Mouse (Mus musculus) fat pad, adult 2 months (tissue): ENCODE data around the gene Serpinb1a.
"Not testable (repeated sequence)": the region's sequence is repeated elsewhere in the genome, so short reads cannot be mapped to it uniquely, and the experiment has no call there.

Experiments used
- DNase-seq: peaks from one replicate; pipeline ENCODE4 v3.0.0-alpha.2; 2011; ENCODE audit warnings: low read depth, low spot score; ENCODE audit errors: extremely low read depth

Gene Serpinb1a

GRCm38 (mm10) chr13:32850668-32851404, at the start of gene Serpinb1a:
Gene Serpinb1a, minus strand, starts transcription at chr13:32851185.
- no peak for DNase-seq

DNA sequence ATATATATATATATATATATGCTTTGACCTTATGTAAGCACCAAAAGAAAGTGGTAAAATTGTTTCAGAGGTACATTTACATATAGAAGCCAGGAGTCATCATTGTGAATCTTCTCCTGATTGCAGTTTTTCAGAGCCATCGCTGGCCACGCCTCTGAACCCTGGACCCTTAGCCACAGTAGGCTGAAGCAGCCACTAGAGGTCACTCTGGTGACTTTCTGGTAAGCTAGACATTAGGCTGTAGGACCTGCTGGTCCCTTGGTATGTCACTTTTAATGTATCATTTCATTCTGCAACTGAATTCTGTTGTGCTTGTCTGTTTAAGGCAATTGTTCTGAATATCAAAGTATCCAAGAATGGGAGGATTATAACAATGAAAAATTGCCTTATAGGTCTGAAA, 49.7 kb upstream of the Serpinb1a start:
- DNase-seq, result no peak

DNA sequence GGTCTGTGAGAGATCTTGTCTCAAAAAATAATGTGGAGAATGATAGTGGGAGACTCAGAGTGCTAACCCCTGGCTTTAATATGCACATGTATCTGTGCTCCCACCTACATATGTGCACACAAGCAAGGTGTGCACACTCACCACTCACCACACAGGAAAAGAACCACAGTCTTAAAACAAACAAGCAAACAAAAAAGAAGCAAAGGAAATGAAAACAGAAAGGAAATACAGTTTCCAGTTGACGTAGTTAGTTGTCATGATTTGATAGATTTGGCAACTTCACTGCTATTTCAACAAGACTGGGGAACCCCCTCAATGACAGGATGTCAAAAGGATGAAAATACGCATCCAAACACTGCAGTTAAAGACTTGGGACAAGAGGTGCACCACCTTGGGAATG, 48.1 kb upstream of the Serpinb1a start:
- not testable (repeated sequence) for DNase-seq

- DNase-seq, result no peak
These were observed 47.1 kb upstream of the Serpinb1a start, which contains the start of gene Serpinb1c for GRCm38 (mm10) chr13:32898111-32898510. Gene Serpinb1c, minus strand, starts transcription at chr13:32898211.

DNA sequence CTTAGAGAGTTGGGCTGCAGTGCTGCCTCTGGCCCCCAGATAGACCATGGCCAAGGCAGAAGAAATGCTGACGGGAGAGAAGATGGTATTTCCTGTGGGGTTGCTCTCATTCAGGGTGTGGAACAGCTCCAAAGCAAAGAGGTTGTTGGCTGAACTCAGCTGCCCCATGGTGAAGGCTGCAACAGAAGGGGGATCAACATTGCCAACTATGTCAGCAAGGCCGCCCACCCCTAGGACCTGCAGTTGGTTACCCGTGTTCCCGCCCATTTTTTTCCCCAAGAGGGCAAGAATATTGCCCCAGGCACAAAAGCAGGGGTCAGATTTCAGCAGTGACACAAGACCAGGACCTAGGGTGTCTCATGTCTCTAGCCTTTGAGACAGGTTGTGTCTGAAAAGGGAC, 45.9 kb upstream of the Serpinb1a start:
- no peak for DNase-seq

DNA sequence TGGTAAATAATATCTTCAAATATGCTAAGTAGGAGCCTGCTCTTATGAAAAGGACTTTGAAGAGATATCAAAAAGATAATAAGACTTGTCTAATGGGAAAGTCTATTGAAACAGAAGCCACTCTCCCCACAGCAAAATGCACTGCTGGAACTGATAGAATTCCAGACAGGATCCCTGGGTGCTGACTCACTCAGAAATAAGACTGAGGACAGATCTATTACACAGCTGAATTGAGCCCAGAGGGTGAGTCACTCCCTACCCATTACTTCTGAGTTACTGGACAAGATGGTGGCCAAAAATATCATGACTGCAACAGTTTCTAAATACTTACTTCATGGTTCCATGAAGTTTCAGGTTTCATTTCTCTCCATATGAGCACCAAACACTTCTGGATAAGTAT, 33.8 kb upstream of the Serpinb1a start:
- DNase-seq, result no peak

DNA sequence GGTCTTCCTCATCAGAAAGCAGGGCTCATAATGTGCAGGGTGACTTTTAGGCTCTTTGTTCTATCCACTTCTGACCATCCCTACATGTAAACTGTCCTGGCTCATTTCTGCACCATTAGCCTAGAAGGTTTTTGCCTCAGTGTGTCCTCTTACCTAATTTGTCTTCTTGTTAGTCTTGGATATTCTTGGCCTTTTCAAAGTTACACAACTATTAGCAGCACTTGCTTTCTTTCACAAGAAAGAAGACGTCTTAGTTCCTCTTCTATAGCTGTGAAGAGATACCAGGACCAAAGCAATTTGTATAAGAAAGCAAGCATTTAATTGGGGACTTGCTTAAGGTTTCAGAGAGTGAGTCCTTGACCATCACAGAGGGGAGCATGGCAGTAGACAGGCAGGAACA, 22.9 kb upstream of the Serpinb1a start:
- no peak for DNase-seq

DNA sequence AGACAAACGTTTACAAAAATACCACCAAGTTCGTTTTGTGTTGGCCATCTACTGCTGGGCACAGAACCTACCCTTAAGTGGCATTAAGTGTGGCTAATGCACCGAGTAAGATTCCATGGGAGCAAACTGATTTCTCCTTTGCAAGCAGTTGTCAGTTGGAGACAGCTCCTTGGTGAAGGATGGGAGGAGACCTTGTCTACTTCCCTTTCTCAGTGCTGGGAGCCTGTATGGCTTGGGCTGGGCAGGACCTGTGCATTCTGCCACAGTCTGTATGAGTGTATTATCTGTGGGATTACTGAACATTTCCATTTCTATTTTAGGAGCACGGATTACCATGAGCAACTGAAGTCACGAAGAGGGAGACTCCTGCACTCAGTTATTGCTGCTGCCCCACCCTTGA, 17.9 kb upstream of the Serpinb1a start:
- no peak for DNase-seq

DNA sequence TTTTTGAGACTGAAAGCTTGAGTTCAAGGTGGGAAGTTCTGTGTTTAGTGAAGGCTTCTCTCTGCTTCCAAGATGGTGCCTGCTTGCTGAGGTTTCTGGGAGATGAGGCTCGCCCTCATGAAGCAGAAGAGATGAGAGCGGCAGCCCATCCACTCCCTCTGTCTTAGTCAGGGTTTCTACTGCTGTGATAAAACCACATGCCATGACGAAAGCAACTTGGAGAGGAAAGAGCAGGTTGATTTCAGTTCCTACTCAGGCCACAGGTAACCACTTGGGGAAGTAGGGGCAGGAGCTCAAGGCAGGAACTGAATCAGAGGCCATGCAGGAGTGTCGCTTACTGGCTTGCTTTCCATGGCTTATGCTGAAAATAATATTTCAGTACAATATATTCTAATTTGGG, 17.2 kb upstream of the Serpinb1a start:
- DNase-seq, result not testable (repeated sequence)

GRCm38 (mm10) chr13:32867030-32867429, 16.0 kb upstream of the Serpinb1a start:
- no peak for DNase-seq

DNA sequence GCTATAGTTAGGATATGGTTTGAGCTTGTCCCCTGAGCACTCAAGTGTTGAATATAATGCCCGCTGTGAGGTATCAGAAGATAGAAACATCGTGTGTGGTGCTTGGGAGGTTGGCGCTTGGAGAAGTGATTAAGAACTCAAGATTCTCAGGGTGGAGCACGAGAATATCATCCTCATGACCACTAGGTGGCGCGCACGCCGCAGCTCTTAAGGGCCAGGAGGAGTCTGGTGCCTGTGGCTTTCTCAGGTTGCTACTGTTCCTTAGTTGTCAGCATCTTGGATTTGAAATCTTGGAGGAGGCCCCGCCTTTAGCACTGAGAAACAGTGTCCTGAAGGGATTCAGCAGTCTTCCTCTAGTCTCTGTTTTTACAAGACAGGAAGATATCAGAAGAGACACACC, 15.5 kb upstream of the Serpinb1a start:
- DNase-seq, result no peak

GRCm38 (mm10) chr13:32865591-32865990, 14.6 kb upstream of the Serpinb1a start:
- no peak for DNase-seq

DNA sequence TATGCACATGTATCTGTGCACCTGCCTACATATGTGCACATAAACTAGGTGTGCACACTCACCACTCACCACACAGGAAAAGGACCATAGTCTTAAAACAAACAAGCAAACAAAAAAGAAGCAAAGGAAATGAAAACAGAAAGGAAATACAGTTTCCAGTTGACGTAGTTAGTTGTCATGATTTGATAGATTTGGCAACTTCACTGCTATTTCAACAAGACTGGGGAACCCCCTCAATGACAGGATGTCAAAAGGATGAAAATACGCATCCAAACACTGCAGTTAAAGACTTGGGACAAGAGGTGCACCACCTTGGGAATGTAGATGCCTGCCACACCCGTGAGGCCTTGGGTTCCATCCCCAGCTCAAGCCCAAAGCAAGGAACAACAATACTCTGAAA, 13.5 kb upstream of the Serpinb1a start:
- not testable (repeated sequence) for DNase-seq

DNA sequence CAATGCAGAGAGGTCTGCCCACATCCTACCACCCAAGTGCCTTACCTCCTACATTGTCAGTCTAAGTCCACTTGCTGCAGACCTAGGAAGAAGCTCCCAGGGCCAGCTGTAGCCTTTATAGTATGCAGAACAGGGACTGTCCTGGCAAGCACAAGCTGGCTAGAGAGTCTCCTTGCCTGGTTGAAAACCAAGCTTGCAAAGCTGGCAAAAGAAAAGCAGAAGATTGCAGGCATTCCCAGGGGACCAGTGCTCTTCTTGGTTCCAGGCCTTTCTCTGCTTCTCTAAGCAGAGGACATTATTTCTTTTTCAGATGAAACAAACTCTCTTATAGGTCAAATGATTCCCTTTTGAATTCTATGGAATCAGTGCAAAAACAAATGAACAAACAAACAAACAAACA, 12.5 kb upstream of the Serpinb1a start:
- DNase-seq, result no peak

- no peak for DNase-seq
These were observed 9.8 kb upstream of the Serpinb1a start for GRCm38 (mm10) chr13:32860821-32861220.

GRCm38 (mm10) chr13:32853073-32853472, 2.1 kb upstream of the Serpinb1a start:
- DNase-seq, result no peak

GRCm38 (mm10) chr13:32852539-32852938, 1.6 kb upstream of the Serpinb1a start:
- no peak for DNase-seq

GRCm38 (mm10) chr13:32851967-32852366, 982 bp upstream of the Serpinb1a start:
- no peak for DNase-seq

DNA sequence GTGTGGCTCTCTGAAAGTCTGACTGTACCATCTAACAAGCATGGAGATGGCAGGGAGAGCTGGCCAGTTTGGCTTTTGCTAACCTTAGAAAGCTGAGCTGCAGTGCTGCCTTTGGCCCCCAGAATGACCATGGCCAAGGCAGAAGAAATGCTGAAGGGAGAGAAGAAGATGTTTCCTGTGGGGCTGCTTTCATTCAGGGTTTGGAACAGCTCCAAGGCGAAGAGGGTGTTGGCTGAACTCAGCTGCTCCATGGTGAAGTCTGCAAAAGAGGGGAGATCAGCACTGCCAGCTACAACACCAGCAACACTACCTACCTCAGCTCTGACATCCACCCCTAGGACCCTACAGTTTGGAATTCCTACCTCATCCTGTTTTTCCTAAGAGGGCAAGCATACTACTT, 829 bp downstream of the Serpinb1a start:
- DNase-seq, result no peak

DNA sequence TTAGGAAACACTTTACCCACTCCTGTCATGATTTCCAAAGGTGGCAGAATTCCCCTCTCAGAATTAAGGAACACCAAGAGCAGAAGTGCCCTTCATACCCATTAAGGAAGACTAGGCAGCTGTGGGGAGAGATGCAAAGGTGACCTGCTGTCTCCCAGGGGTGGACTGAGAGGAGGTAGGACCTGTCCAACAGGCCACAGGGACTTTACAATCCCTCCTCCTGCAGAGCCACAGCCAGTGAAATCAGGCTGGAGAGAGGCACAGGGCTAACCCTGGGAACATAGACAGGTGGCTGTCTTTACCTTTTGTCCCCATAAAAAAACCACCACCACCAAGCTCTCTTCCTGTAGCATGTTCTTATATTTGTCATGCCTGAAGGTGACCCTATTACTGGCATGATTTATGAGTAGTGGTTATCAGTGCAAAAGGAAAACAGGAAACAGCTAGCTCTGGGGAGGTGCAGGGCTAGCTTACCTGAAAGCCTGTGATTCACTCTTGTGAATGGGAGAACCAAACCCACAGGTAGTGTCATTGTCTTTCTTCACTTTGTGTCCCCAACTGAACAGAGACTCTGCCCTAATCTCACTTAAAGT, 1.4 kb downstream of the Serpinb1a start:
- no peak for DNase-seq

DNA sequence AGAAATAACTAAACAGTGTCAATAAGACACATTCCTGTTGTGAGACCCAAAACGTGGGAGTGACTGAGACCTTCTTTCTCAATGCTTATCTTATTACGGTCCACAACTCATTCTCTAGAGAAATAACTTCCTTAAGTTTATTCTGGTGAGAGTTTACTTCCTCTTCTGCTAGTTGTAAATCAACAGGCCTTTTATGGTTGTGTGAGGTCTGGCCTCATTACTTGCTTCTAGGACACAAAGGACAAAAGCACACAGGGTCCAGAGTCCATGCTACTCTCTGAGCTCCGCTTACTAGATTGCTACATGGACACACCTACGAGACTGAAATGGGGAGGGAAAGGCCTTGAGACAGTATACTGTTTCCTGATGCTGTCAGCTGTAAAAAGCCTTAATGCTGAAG, 1.9 kb downstream of the Serpinb1a start:
- DNase-seq, result no peak

GRCm38 (mm10) chr13:32846221-32846620, 4.8 kb downstream of the Serpinb1a start:
- DNase-seq, result no peak

GRCm38 (mm10) chr13:32841349-32841748, 9.6 kb downstream of the Serpinb1a start:
- DNase-seq, result no peak
